In the genomic region with DNA sequence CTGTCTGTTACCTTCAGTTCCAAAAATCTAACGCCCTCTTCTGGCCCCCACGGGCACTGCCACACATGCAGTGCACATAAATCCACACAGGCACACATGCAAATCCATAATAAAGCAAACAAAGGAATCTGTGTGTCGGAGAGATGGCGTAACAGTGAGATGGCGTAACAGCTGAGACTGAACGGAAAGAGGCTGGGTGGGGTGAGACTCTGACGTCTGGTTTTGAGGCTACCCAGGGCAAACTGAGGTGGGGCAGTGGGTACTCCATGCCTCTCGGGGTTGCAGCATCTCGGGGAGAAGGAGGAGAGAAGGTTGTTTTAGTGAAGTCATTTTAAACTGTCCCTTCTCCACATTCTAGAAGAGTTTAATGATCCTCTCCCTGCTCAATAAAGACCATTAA, we compare ENCODE assay signal across 21 mouse cellular contexts. TPM values are rescaled to one million over a fixed set of nuclear protein-coding genes. Genes with fewer than 3 reads are reported as not detected.
DNase-seq lines count a peak whose midpoint lies in the region; ATAC-seq and TF ChIP-seq lines count a peak whose summit lies in the region.
"Had no signal": no experiment of that assay in that cellular context is flagged by ENCODE, and none has a peak within 500 bp of the region (broad histone marks: within the 10 kb centered on the region; RNA-seq: fewer than 3 reads in every experiment).

No protein-coding gene starts in this region.

- whole genome bisulfite sequencing in forebrain, postnatal 0 days = 96% methylated on average over 9 of the region's 9 CpGs
- 91% methylated on average over 9 of the region's 9 CpGs for WGBS in forebrain, embryonic 10.5 days
- 96% methylated on average over 9 of the region's 9 CpGs for WGBS in midbrain, postnatal 0 days
- 94% methylated on average over 9 of the region's 9 CpGs for WGBS in midbrain, embryonic 15.5 days
- 88% methylated on average over 9 of the region's 9 CpGs for WGBS in intestine, embryonic 15.5 days
- WGBS in thymus, adult 2 months = 92% methylated on average over 9 of the region's 9 CpGs

- no peak for TF ChIP-seq POLR2A in thymus, adult 2 months (IDR thresholded peaks at IDR 0.05; ENCODE audit: control insufficient read depth, extremely low read depth, insufficient read depth, low read length, poor library complexity)

- H3K4me3 ChIP-seq in forebrain, postnatal 0 days (ENCODE audit: low read depth, low read length) = no peak overlapping the region
- no peak overlapping the region for H3K4me3 ChIP-seq in forebrain, embryonic 10.5 days
- H3K4me3 ChIP-seq in midbrain, postnatal 0 days (ENCODE audit: low read depth, low read length) = no peak overlapping the region
- no peak overlapping the region for H3K4me3 ChIP-seq in midbrain, embryonic 15.5 days
- H3K4me3 ChIP-seq in intestine, embryonic 15.5 days (replicated peaks) = no peak overlapping the region
- H3K4me3 ChIP-seq in thymus, adult 2 months (ENCODE audit: control insufficient read depth, insufficient read depth, low read length) = no peak overlapping the region
- H3K4me3 ChIP-seq: heart, embryonic 10.5 days; limb, embryonic 12.5 days; neural tube, embryonic 12.5 days had no signal

- TF ChIP-seq CTCF in forebrain, postnatal 0 days (IDR thresholded peaks at IDR 0.05; ENCODE audit: low read depth) = peak; percentile 15; the same call in 1 of the 2 replicates
- TF ChIP-seq CTCF in midbrain, postnatal 0 days (IDR thresholded peaks at IDR 0.05) = peak; percentile 20; the same call in 1 of the 2 replicates
- no peak for TF ChIP-seq CTCF in thymus, adult 2 months (IDR thresholded peaks at IDR 0.05; ENCODE audit: borderline replicate concordance, control insufficient read depth, extremely low read depth, insufficient read depth, low read length, poor library complexity)

- no peak overlapping the region for H3K9ac ChIP-seq in forebrain, postnatal 0 days
- H3K9ac ChIP-seq in midbrain, postnatal 0 days (replicated peaks; ENCODE audit: low read length, poor library complexity, severe bottlenecking) = no peak overlapping the region
- H3K9ac ChIP-seq in midbrain, embryonic 15.5 days = no peak overlapping the region
- H3K9ac ChIP-seq in intestine, embryonic 15.5 days = no peak overlapping the region
- H3K9ac ChIP-seq: limb, embryonic 12.5 days; lung, embryonic 14.5 days; neural tube, embryonic 12.5 days had no signal

- H3K4me1 ChIP-seq in forebrain, postnatal 0 days (ENCODE audit: insufficient read depth) = no peaks in the 10 kb centered on the region
- H3K4me1 ChIP-seq in forebrain, embryonic 10.5 days = peaks cover 23% of the 10 kb centered on the region
- no peaks in the 10 kb centered on the region for H3K4me1 ChIP-seq in midbrain, postnatal 0 days (ENCODE audit: insufficient read depth, low read length)
- peaks cover 10% of the 10 kb centered on the region for H3K4me1 ChIP-seq in midbrain, embryonic 15.5 days
- 0 out of 2 replicates have a peak, but pooled peaks cover 2% of the 10 kb centered on the region for H3K4me1 ChIP-seq in intestine, embryonic 15.5 days (replicated peaks)
- H3K4me1 ChIP-seq in thymus, adult 2 months (replicated peaks; ENCODE audit: control insufficient read depth, insufficient read depth, low read length) = peaks cover 3% of the 10 kb centered on the region; the same call in 1 of the 2 replicates

- H3K4me2 ChIP-seq in forebrain, postnatal 0 days (ENCODE audit: low read depth) = no peak overlapping the region
- H3K4me2 ChIP-seq in midbrain, postnatal 0 days (ENCODE audit: low read depth, low read length, poor library complexity, severe bottlenecking) = no peak overlapping the region
- no peak overlapping the region for H3K4me2 ChIP-seq in midbrain, embryonic 15.5 days
- H3K4me2 ChIP-seq in intestine, embryonic 15.5 days (replicated peaks) = no peak overlapping the region
- H3K4me2 ChIP-seq: limb, embryonic 12.5 days; lung, embryonic 14.5 days; neural tube, embryonic 12.5 days had no signal

- no peaks in the 10 kb centered on the region for H3K9me3 ChIP-seq in forebrain, postnatal 0 days (ENCODE audit: low read length)
- H3K9me3 ChIP-seq in forebrain, embryonic 10.5 days = peaks cover 4% of the 10 kb centered on the region; the same call in 1 of the 2 replicates
- no peaks in the 10 kb centered on the region for H3K9me3 ChIP-seq in midbrain, postnatal 0 days (ENCODE audit: low read length)
- no peaks in the 10 kb centered on the region for H3K9me3 ChIP-seq in midbrain, embryonic 15.5 days
- H3K9me3 ChIP-seq in intestine, embryonic 15.5 days = no peaks in the 10 kb centered on the region
- H3K9me3 ChIP-seq: heart, embryonic 10.5 days; limb, embryonic 12.5 days; neural tube, embryonic 12.5 days had no signal

- DNase-seq in forebrain, postnatal 0 days = no peak
- DNase-seq in forebrain, embryonic 10.5 days (ENCODE audit: extremely low spot score, low spot score) = no peak
- DNase-seq in midbrain, postnatal 0 days (ENCODE audit: low spot score) = no peak
- DNase-seq in lung, postnatal 4 days = peak; percentile 55 to 60
- DNase-seq in spleen, adult 18-20 months = no peak
- no peak for DNase-seq in thymus, adult 2 months
- DNase-seq: cerebellum, adult 2 months; kidney, adult 2 months; kidney, postnatal 4 days; layer of hippocampus, postnatal 36 days; lung, embryonic 14.5 days; midbrain, embryonic 14.5 days had no signal

- no peak for ATAC-seq in forebrain, postnatal 0 days
- no peak for ATAC-seq in midbrain, postnatal 0 days (ENCODE audit: low FRiP score)
- no peak for ATAC-seq in midbrain, embryonic 15.5 days (replicated peaks)
- ATAC-seq in intestine, embryonic 15.5 days = no peak
- ATAC-seq: forebrain, embryonic 14.5 days; hindbrain, embryonic 16.5 days; Patski had no signal

- H3K27ac ChIP-seq in forebrain, postnatal 0 days (ENCODE audit: low read depth, low read length) = no peak overlapping the region
- H3K27ac ChIP-seq in forebrain, embryonic 10.5 days = no peak overlapping the region
- H3K27ac ChIP-seq in midbrain, postnatal 0 days (ENCODE audit: low read depth, low read length) = no peak overlapping the region
- H3K27ac ChIP-seq in midbrain, embryonic 15.5 days = no peak overlapping the region
- H3K27ac ChIP-seq in intestine, embryonic 15.5 days = no peak overlapping the region
- H3K27ac ChIP-seq in thymus, adult 2 months (ENCODE audit: control insufficient read depth, insufficient read depth, low read length) = no peak overlapping the region
- H3K27ac ChIP-seq: heart, embryonic 10.5 days; limb, embryonic 12.5 days; neural tube, embryonic 12.5 days had no signal

- peaks cover 22% of the 10 kb centered on the region; the same call in 1 of the 2 replicates for H3K36me3 ChIP-seq in forebrain, postnatal 0 days (ENCODE audit: insufficient read depth)
- H3K36me3 ChIP-seq in forebrain, embryonic 10.5 days (replicated peaks) = peaks cover 70% of the 10 kb centered on the region
- H3K36me3 ChIP-seq in midbrain, postnatal 0 days (ENCODE audit: insufficient read depth, low read length) = no peaks in the 10 kb centered on the region
- H3K36me3 ChIP-seq in midbrain, embryonic 15.5 days (replicated peaks) = no peaks in the 10 kb centered on the region
- no peaks in the 10 kb centered on the region for H3K36me3 ChIP-seq in intestine, embryonic 15.5 days
- no peaks in the 10 kb centered on the region for H3K36me3 ChIP-seq in thymus, adult 2 months (ENCODE audit: control insufficient read depth, insufficient read depth, low read length)

- H3K27me3 ChIP-seq in forebrain, postnatal 0 days (ENCODE audit: insufficient read depth, low read length) = no peaks in the 10 kb centered on the region
- H3K27me3 ChIP-seq in forebrain, embryonic 10.5 days (ENCODE audit: poor library complexity, severe bottlenecking) = no peaks in the 10 kb centered on the region
- no peaks in the 10 kb centered on the region for H3K27me3 ChIP-seq in midbrain, postnatal 0 days (ENCODE audit: insufficient read depth, low read length)
- H3K27me3 ChIP-seq in midbrain, embryonic 15.5 days (replicated peaks) = no peaks in the 10 kb centered on the region
- no peaks in the 10 kb centered on the region for H3K27me3 ChIP-seq in intestine, embryonic 15.5 days (replicated peaks)
- H3K27me3 ChIP-seq in thymus, adult 2 months (ENCODE audit: control insufficient read depth, insufficient read depth, low read length) = no peaks in the 10 kb centered on the region
- H3K27me3 ChIP-seq: CH12.LX; limb, embryonic 12.5 days; neural tube, embryonic 12.5 days; Patski had no signal

RNA-seq across cellular contexts. Expression of a gene that starts 20.4 kb away (rescaled TPM):
- 70.5 and 78.2 TPM in 2 replicates for total RNA-seq in forebrain, postnatal 0 days (2014; rRNA removed)
- 31.8 and 43.6 TPM in 2 replicates for polyA plus RNA-seq in forebrain, postnatal 0 days (2015; fragmentation: Nextera tagmentation; extraction: Ambion mirVana)
- polyA plus RNA-seq in forebrain, embryonic 10.5 days (2016; fragmentation: Nextera tagmentation; extraction: Ambion mirVana) = 7.0 and 8.5 TPM in 2 replicates
- total RNA-seq in midbrain, postnatal 0 days (2014; rRNA removed) = 44.8 and 46.2 TPM in 2 replicates
- 30.2 and 31.4 TPM in 2 replicates for polyA plus RNA-seq in midbrain, postnatal 0 days (2015; fragmentation: Nextera tagmentation; extraction: Ambion mirVana)
- 43.4 and 43.8 TPM in 2 replicates for polyA plus RNA-seq in midbrain, embryonic 15.5 days (2015; fragmentation: Nextera tagmentation; extraction: Ambion mirVana)
- 19.5 and 21.4 TPM in 2 replicates for polyA plus RNA-seq in intestine, embryonic 15.5 days (2015; fragmentation: Nextera tagmentation; extraction: Ambion mirVana)
- polyA plus RNA-seq in thymus, adult 2 months (2012; rRNA removed) = 7.5 and 8.2 TPM in 2 replicates

Comparison
In these comparisons a context has a peak if more than half of its experiments do, and no peak if none do; other contexts are left out.
1. DNase-seq: peak in lung, postnatal 4 days (2 of 2); none in forebrain, postnatal 0 days (single experiment), forebrain, embryonic 10.5 days (single experiment), midbrain, postnatal 0 days (single experiment), spleen, adult 18-20 months (0 of 2) and thymus, adult 2 months (single experiment).